Mouse (Mus musculus) mouse trophoblast stem cell (cell line): ENCODE results near the gene Mettl8.

ENCODE experiments used
- in situ Hi-C, 2 experiments: fragments of 300-500 bp; cut with MseI, MboI; formaldehyde crosslinking; loops; 2 replicates in 1 of 2; 3 replicates in 1 of 2; pipeline ENCODE4 v1.15.1; 2025

Mettl8 gene

DNA sequence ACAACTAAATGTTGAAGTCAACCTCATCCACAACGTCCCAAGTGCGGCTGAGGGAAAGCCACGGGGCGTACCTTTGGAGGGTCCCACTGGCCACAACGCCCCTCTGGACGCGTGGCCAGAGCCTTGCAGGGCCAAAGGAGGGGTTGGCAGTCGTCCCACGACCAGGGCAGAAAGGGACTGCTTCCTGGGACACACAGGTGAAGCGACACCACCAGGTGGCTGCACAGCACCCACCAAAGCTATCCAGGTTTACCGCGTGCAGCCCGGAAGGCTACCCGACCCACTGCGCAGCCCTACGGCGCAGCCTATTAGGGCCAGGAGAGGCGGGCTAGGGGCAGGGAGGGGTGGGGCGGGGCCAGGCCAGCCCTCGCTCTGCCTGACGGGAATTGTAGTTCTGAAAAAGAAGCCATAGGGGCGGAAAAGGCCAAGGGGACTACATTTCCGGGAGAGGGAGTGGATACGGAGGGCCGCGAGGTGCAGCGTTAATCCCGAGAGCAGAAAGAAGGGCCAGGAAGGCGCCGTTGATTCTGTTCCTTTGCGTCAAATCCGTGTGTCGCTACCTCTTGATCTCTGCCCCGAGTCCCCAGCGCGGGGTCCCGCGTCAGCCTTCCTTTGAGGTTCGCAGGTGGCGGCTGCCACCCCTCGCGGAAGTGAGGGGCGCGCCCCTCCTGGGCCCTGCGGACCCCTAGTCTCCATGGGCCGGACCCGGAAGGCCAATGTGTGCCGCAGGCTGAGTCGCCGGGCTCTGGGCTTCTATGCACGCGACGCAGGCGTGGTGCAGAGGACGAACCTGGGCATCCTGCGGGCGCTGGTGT, at the start of gene Mettl8, which contains the start of gene Dcaf17:
Gene Mettl8, minus strand, starts transcription at position 284 of the 815 bp plus-strand sequence.
Gene Dcaf17, plus strand, starts transcription at position 29 of the 815 bp plus-strand sequence.
- in situ Hi-C loops = no loop called here

DNA sequence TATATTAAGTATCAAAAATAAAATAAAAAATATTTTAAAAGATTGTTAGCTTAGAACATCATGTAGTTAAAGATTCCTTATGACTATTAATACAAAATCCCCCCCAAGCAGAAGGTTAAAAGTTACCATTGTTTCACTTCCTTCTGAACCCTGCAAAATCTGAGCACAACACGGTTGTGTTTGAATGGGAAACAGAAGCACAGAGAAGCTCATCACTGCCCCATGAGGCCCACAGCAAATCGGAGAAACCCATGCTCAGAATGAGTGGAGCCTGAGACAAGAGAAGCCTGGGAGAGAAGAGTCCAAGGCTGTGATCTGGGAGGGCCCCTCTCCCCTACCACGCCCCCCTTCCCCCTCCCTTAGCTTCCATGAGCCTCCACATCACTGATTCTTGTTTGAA, 49.3 kb upstream of the Mettl8 start:
- in situ Hi-C loops = no loop called here

DNA sequence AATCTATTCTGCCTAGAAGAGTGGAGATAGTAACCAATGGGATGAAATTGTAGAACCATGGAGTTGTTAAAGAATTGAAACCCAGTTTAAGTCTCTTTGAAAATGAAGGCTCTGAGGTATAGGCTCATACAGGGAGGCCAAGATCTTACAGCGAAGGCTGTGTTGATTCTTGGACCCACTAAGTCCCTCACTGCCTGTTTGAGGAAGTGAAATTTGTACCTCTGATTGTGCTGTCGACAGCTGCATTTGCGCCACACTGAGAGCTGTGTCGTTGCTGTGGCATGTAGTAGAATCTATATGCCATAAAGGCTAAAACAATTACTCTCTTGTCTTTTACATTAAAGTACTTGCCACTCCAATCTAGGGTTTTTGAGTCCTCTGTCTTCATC, 47.9 kb upstream of the Mettl8 start:
- in situ Hi-C loops = no loop called here

DNA sequence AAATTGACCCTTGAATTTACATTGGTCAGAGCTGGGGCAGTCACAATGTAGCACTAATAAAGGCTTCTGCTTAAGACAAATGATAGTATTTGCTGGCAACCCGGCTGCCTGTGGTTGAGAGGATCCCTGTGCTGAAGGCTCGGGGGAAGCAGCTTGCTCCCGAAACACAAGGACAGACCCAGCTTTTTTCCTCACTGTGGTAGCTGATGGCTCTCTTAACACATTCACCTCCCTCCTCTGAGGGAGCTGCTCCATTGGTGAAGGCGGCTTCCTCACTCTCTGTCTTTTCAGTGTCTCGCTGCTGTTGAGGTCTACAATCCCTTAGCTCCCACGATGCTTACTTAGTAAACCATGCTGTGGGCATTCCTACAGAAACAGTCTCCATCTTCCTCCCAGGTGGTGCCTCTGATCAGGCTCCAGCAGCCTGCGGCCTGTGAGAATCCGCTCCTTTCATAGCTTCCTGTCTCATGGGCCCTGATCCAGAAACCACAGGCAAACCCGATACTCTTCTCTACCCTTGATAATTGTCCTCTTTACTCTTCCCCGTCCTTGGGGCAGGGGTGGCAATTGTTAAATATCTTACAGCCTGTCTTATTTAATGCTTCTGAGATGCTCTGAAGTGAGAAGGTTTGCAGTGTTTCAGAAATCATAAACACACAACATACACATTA, 47.4 kb upstream of the Mettl8 start:
- in situ Hi-C loops = no loop called here

DNA sequence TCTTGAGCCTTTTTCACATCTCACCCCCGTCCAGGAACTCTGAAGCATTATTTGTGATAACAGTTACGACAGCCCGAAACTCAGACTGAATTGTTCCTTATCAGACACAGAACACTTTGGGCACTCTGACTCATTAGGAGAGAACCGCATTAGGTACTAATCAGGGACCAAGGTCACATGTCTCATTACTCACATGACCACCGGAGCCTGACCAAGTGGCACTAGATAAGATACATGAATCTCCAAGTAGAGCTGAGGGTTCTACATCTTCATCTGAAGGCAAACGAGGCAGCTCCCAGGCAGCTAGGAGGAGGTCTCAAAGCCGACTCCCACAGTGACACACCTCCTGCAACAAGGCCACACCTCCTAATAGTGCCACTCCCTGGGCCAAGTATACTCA, 40.8 kb upstream of the Mettl8 start:
- in situ Hi-C loops = no loop called here

DNA sequence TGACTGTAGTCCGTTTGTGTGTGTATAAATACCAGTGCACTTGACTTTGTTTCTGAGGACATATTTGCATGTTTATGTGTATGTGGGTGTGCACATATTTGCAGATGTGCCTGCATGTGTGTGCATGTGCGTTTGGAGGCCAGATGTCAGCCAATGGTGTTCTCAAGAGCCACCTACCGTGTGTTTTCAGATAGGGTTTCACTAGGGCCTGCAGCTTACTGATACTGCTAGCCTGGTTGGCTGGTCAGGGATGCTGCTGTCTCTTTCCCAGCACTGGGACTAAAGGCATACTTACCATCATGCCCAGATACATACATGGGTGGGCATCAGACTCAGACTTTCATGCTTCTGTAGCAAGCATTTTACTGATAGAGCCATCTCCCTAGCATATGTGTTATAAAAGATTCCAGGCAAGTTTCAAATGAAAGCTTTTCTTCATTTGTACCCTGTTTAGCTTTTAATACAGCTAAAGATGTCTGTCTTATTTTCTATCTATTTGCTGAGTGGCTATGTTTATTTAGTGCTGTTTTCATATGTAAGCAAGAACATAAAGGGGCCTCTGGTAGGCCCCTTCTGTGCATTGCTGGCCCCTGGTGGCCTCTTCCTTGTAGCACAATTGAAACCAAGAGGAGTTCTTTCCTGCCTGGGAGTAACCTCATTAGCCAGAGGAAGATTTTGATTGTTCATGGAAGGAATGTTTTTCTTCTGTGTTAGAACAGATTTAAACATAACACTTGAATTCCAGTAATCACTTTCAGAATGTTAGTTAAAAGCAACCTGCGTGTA, 35.5 kb upstream of the Mettl8 start:
- in situ Hi-C loops = no loop called here

DNA sequence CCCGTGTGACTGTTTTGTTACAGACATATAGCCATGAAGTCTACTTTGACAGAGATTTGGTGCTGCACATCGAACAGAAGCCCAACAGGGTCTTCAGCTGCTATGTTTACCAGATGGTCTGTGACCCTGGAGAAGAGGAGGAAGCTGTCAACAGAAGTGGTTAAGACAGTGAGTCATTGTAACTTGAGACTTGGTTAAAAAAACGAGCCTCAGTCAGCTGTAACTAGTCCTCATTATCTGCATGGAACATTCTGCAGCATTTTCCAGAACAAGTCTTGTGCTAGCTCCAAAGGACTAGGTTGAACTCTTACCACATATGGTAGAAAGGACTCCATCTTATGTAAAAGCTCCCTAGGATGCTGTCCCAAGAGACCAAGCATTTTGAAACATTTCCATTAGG, 34.4 kb upstream of the Mettl8 start:
- in situ Hi-C loops = no loop called here

DNA sequence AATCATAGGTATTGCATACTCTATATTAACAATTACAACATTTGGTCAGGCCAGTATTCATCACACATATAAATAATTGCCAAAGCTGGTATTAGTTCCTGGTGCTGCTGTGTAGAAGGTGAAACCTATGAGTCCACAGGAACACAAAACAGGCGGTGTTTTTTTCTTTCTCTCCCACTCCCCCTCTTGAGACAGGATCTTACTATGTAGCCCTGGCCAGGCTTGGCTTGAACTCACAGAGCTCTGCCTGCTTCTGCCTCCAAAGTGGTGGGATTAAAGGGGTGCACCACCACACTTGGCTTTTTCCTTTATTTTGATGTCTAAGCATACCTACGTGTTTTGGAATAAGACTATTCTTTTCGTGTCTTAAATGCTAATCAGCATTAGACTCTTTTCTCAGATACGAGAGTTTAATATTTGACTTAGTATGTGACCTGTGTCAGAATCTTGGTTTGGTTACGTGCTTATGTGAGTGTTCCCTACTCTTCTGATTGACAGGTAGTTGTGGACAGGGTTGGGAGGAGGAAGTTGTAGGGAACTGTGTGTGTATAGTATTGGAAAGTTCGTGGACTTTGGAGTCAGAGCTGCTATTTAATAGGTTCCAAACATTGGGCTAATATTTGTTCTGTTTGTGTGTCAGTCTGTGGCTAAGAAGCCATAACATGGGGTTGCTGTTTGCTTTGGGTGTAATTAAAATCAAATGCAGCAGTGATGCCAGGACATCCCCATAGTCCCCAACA, 28.2 kb upstream of the Mettl8 start:
- in situ Hi-C loops = no loop called here

DNA sequence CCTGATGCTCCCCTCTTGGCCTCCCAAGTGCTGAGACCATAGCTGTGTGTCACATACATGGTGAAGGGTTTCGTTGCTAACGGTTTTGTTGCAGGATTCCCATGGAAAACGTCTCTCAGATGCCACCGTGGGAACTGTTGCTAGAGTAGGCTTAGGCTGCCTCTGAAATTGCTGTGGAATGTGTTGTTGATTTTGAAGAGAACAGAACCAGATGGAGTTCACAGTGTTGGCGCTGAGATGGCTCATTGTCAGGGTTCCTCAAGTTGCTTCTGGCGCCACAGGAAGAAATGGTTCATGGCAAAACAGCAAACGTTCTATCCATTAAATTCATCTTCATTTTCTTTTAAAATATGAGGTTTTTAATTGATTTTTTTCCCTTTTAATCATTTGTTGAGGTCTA, 27.0 kb upstream of the Mettl8 start:
- in situ Hi-C loops = no loop called here

DNA sequence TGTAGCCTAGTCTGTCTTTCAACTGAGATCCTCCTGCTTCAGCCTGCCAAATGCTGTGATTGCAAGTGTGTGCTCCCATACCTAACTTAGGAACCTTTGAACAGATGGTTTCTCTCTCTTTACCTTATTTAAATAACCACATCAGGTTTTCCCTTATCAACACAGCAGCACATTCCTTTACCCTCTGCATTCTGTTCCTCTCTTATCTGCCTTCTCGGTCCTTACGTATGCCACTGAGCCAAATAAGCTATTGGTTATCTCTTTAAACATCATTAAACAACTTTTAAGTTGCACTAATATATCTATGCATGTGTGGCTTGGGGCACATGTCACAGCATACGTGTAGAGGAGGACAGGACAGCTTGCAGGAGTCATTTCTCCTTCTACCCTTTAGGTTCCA, 18.4 kb upstream of the Mettl8 start:
- in situ Hi-C loops = no loop called here

DNA sequence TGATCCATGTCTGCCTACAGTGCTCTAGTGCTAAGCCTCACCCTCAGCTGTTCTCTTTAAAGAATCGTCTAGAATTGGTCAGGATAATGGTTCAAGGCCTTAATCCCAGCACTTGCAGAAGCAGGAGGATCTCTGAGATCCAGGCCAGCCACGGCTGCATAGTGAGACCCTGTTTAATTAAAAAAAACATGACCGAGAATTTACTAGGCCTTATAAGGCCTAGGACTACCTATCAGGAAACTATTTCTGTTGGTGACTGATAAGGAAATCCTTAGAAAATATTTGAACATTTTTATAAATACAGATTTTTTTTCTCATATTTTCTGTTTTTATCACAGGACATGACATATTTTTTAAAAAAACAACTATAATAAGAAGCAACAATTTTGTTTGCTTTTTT, 17.9 kb upstream of the Mettl8 start:
- in situ Hi-C loops = no loop called here

DNA sequence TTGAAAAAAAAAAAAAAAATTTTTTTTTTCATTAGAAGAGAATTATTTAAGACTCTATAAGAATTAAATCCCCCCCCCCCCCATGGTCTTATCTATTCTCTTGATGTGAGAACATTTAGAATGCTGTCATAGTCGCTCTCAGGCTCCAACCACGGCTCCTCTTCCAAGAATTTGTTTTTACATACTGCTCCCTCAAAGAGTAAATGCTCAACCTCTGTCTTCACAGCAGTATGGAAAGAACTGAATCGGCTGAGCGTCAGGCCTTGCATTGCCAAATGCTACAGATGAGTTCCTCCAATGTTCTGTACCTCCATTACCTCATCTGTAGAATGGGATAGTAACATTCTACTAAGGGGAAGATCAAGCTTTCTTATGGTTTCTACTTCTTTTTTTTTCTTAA, 16.2 kb upstream of the Mettl8 start:
- in situ Hi-C loops = no loop called here

DNA sequence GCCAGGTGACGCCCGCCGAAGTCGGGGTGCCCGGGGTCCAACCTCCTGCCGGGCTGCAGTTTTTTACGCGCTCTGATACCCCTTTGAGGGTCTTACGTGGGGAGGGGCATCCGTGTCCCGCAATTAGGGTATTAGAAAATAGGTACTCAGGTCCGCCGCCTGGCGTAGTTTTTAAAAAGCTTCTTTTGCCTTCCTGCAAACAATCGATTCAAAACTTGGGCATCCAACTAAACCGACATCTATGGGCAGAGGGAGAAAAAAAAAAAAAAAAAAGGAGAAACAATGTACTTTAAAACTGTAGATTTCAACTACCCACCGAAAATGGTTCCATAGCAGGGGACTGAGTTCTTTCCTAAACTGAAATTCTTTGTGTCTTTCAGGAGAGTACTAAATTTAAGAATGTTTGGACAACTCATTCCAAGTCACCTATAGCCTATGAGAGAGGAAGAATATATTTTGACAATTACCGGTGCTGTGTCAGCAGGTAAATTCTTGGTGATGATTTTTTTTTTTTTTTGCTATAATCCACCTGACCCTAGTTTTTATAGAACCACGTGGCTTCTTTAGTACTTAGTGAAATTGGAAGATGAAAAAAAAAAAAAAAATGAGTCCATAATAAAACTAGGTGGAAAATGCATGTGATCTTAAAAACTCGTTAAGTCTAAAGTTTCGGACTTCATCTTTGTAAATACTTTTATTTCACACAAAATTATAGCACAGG, 892 bp upstream of the Mettl8 start:
- in situ Hi-C loops = no loop called here

DNA sequence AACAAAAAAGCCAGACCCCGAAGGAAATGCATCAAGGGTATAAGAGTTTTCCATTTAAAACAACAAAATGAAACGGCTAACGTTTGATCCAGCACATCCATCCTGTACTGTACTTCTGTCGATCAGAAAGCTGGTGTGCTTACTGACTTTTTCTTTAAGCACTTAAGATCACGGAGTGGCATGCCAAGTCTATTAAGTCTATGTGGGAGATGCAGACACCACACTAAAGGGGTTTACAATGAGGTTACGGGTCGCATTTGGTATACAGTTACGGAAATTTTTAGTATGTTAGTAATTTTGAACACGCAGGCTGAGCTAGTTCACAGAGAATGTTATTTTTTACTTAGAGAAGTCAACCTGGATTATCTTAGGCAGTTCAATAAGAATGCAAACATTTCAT, 667 bp downstream of the Mettl8 start:
- in situ Hi-C loops = no loop called here

DNA sequence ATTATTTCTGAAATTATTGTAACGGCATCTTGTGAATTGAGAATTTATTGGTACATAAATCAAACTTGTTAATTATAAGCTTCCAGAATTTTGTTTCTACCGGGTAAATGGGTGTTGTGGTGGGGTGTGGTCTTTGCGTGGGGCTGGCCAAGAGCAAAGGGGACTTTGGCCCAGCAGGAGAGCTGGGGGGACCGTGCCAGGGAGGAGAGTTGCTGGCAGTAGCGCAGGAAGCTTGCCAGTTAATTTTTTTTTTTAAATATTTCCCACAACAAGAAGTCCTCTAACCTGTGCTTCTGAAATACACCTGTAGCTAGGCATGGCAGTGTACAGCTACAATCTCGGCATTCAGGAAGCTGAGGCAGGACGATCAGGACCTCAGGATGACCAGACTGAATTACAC, 4.9 kb downstream of the Mettl8 start:
- in situ Hi-C loops = no loop called here

DNA sequence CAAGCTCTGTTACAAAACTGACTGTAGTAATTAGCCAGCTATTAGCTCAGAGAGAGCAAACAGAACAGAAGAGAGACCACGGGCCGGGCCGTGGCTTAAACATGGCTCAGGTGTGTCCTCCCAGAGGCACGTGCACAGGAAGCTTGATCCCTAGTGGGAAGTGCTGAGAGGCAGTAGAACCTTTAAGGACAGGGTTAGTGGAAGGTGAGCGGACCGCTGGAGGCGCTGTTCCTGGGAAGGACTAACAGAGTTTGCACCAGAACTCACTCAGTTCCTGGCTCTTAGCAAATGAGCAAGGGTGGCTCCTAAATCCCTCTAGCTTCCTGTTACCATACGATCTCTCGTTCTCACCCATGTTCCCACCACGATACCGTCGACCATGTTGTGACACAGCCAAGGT, 6.5 kb downstream of the Mettl8 start:
- in situ Hi-C loops = loop anchor here (10.0 to 25.0 kb wide), 3 partner anchors 262 to 344 kb away; no protein-coding TSS in a partner anchor

DNA sequence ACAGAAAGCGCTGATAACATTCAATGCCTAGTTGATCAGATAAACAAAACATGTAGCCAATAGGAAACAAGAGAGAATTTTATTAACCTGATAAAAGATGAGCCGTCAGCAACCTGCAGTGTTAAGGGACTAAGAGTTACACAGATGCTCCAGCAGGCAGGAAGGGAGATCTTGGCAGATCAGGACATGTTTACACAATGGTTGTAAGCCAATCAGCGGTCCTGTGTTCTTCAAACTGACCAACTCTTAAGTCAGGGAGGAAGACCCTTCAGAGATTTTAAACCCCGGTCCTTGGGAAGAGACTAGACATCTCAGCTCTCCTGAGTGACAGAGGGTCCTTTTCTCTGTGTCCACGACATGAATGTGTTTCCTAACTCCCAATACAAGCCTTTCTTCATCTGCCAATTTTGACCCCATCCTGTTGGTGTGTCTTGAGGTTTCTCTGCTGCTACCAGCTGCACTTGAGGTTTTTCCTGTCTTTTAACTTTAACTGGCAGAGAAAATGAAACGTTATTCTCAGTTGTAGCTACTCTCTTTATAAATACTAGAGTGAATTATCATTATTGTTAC, 8.5 kb downstream of the Mettl8 start:
- in situ Hi-C loops = loop anchor here (10.0 to 25.0 kb wide), 3 partner anchors 260 to 342 kb away; no protein-coding TSS in a partner anchor

DNA sequence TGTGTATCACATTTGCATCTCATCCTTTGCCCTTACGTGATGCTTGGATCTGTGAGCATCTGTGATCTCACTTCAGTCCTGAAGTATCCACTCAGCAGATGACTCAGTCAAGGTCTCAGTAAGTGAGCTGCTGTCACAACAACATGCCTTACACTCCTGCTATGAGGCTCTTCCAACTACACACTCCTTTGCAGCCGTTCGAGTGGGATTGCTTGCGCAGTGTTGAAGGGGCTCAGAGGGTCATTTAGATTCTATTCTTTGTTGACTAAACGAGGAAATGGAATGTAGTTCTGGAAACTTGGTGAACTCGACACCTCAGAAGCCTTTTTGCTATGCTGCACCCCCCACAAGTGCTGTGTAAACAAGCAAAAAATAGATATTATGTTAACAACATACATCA, 9.2 kb downstream of the Mettl8 start:
- in situ Hi-C loops = loop anchor here (10.0 to 25.0 kb wide), 3 partner anchors 259 to 341 kb away; no protein-coding TSS in a partner anchor

DNA sequence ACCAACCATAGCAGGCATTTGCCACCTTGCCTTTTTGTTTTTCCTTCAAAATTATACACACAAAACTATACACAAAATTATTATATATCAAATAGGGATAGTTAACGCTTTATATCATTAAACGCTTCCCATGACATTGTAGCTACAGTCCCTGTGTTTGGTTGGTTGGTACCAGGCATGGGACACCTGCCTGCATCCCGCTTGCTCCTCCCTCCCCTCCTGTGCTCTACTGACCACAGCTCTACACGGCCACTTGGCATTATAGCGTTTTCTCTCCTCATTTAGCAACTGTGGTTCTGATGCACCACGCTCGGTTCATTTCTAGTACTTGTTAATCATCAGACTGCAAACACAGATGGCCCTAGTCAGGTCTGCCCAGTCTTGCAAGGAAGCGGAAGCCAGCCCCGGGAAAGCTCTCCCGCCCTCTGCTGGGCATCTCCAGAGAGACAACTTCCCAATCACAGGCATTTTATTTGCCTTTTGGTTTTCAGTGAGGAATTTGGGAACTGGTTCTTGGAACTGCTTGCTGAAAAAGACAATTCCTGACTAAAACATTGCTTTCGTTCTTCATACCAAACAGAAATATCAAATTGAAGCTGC, 15.8 kb downstream of the Mettl8 start:
- in situ Hi-C loops = loop anchor here (10.0 to 25.0 kb wide), 3 partner anchors 252 to 335 kb away; no protein-coding TSS in a partner anchor

DNA sequence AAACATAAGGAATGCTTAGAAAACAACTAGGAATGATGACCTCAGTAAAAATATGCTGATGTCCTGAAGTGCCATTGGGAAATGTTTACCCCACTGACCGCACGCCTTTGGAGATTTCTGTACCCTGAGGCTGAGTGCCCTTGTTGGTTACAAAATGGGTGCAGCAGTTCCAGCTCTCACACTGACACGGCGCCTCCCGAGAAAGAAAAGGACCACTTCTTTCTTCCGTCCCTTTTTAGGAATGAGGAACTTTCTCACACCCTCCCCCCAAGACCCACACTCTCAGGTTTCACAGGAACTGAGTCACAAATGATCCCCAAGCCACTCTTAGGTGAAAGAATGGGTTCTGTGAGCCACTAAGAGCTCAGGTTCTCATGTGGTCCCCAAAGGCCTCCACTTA, 17.9 kb downstream of the Mettl8 start:
- in situ Hi-C loops = loop anchor here in 1 of 2 experiments (25.0 kb wide), 2 partner anchors 250 to 325 kb away; no protein-coding TSS in a partner anchor
